Mouse (Mus musculus): ENCODE measurements around the gene Wbp2nl.
"Not testable (repeated sequence)": the region's sequence is repeated elsewhere in the genome, so short reads cannot be mapped to it uniquely, and the experiment has no call there.

- TF ChIP-seq CTCF, EP300 (IDR thresholded peaks at IDR 0.05; ENCODE audit: low read depth): not testable (repeated sequence)
Observed at GRCm38 (mm10) chr15:82363801-82364200, 65.0 kb downstream of the Wbp2nl start.
